Mouse (Mus musculus) cerebellum, postnatal 4 days (tissue): ENCODE measurements around the gene H1foo.

Source experiments
- DNase-seq, 2 experiments: peaks; one replicate each; pipeline ENCODE4 v3.0.0; 2022; ENCODE audit warnings: low spot score in 2 of 2, mixed read lengths in 1 of 2

The H1foo gene

DNA sequence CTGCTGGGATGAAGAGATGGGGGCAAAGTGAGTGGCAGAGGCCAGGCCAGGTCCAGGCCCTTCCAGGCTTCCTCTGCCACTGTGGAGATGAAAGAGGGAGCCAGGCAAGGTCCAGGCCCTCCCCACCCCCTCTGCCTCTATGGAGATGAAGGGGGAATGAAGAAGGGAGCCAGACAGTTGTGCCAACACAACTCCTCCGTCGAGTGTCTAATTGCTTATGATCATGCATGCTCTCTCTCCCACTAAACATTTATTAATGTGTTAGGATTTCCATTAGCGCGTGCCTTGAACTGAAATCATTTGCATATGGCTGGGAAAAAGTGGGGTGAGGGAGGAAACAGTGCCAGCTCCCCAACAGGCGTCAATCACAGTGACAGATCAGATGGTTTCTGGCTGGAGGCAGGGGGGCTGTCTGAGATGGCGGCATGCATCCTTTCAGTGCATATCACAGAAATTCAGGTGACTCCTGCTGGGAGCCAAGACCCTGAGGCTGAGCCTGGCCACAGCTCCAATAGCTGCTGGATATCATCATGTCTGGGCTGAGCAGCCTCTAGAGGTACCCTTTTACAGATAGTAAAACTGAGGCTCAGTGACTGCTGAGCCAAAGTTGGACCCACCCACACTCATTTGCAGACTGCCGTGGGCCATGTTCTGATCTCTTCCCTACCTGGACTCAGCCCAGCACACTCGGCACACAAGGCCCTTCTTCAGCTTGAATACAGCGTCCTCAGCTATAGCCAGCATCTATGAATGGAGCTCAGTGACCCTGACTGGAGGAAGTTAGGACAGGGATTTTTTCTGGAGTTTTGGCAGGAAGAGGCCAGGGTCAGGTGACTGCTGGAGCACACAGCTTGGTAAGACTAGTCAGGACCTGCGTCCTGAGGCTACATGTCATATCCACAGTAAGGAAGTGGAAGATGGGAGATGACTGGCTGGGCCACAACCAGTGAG lies 17.2 kb upstream of the H1foo start:
- no peak for DNase-seq

DNA sequence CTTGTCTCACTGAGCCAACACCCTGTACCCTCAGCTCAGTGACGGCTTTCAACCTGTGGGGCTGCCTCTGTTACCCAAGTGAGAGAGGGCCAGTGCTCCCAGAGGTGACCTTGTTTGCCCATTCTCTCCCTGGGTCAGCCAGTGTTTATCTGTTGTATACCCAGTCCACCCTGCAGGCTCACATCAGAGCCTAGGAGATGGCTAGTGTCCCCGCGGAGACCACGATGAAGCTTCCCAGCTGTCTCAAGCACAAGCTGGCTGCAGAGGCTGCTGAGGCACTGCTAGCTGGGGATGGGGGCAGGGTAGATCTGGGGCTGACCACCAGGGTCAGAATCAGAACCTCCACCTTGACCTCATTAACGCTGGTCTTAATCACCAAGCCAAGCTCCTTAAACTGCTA lies 14.7 kb upstream of the H1foo start:
- DNase-seq = no peak

DNA sequence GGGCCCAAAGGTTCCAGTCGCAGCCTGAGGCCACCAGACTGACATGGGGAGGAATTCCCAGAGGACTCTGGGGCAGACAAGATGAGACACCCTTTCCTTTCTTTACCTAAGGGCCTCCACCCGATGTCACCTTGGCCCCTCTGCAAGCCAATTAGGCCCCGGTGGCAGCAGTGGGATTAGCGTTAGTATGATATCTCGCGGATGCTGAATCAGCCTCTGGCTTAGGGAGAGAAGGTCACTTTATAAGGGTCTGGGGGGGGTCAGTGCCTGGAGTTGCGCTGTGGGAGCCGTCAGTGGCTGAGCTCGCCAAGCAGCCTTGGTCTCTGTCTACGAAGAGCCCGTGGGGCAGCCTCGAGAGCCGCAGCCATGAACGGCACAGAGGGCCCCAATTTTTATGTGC lies 13.1 kb upstream of the H1foo start, which contains the start of gene Rho:
TSS of gene Rho (plus strand) at position 110 of the 400 bp plus-strand sequence.
- no peak for DNase-seq

DNA sequence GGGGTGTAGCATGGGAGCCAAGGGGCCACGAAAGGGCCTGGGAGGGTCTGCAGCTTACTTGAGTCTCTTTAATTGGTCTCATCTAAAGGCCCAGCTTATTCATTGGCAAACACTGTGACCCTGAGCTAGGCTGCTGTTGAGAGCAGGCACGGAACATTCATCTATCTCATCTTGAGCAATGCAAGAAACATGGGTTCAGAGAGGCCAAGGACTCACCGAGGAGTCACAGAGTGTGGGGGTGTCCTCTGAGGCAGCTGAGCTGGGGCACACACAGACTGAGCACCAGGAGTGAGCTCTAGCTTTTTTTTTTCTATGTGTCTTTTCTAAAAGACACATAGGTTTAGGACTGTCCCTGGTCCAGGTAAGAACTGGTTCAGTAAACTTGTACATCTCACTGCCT lies 12.3 kb upstream of the H1foo start:
- no peak for DNase-seq

DNA sequence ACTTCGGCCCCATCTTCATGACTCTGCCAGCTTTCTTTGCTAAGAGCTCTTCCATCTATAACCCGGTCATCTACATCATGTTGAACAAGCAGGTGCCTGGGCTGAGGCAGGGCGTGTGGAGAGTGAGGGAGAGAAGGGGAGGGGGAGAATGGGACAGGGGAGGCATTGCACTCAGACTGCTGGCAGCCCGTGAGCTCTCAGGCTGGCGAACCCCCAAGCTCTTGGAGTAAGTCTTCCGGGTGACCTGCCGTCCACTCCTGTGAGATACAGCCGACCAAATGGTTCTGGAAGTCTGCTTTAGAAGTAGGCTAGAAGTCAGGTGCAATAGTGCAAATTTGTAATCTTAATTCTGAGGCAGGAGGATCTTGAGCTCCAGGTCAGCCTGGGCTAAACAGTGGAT lies 9.2 kb upstream of the H1foo start:
- DNase-seq = no peak

DNA sequence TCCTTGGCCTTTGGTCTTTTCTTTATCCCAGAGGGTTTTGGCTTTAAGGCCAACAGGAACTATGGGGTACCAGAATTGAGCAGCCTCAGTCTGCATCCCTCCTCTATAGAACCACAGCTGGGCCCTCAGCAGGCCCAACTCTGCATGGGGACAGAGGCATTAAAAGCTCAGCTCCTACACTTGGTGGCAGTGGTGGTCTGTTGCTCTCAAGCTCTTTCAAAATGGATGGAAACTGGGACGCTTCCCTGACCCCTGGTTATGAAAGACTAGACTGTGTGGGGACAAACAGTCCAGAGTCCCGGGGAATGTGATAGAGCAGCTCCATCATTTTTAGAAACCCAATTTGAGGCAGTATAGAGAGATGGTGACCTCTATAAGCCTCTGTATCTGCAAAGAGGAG lies 6.7 kb upstream of the H1foo start:
- no peak for DNase-seq

DNA sequence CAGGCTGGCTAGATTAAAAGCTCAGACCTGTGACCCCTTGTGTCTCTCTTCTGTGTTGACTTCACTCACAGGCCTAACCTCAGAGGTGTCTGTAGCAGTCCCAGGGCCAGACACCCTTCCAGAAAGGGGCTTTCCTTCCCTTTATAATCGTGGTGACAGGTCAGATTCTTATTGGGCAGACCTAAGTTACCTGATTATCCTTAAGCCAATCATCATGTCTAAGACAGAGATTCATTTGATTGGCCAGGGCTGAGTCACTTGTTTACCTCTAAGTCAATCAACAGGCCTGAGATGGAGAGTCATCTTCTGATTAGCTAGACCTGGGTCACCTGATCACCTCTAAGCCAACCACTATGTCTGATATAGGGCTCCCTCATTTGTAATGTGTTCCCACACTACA lies 5.9 kb upstream of the H1foo start:
- DNase-seq = no peak

DNA sequence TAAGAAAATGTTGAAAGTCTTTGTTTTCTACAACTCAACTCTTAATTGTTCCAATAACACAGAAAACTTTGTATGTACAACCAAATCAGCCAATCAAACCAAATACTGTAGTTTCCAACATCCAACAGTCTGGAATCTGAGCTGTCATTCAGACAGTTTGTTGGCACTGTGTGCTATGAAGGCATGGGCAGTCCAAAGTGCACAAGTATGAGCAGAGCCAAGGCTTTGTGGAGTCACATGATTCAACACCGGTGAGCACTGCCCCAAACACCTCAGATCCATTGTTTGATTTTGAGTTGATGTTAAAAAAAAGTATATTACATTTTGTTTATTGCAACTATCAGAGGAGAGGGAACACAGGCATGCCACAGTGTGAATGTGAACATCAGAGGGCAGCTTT lies 4.1 kb upstream of the H1foo start:
- DNase-seq = no peak

DNA sequence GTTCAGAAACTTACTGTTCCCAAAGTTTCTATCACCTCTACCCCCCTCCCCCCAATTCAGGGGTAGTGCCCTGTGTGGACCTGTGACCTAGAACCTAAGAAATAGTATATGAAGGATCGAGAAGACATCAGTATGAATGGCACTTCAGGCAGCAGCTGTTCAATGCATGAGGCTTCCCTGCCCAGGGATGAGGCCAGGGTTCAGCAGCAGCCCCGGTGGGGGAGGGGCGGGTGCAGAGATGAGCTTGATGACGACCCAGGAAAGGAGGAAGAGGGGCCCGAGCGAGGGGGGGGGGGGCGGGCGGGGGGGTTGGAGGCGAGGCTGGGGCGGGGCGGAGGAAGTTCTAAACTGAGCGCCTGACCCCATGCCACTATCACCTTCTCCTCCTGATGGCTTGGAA lies 3.6 kb upstream of the H1foo start:
- no peak for DNase-seq

DNA sequence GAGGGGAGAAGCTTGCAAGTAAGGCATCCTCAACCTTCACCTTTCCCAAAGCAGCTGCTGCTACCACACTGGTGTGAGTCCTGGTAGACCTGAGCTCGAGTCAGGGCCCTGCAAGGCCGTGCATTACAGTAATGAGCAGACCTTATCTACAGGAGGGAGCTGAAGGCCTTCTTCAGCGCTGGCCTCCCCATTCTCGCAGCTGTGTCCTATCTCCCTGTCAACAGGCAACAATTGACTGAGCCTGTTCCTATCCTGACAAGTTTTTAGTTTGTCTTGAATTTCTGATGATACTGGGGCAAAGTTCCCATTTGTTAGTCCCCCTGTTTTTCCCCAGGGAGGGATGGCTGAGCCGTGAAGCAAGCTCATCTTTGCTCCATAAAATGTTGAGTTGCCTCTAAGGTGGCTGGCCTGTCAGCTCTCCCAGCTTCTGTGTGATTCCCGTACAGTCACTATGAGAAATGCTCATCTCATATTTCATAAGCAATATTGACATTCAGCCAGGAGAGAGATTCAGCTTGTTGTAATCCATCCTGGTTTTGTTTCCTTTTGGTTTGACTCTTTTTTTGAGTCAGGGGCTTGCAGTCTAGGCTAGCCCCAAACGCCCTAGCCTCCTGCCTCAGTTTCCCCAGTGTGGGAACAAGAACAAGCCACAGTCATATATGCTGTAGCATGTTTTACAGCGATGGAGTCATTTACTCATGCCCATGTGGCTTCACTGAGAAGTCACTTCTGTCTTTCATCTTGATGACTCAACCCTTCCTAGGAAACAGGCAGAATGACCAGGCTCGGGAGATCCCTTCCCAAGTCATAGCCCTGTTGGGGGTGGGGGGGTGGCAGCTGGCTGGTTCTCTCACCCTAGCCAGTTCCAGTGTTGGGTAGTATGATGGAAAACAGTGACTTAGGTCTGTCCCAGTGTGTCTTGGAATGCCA lies 975 bp upstream of the H1foo start:
- DNase-seq = no peak

DNA sequence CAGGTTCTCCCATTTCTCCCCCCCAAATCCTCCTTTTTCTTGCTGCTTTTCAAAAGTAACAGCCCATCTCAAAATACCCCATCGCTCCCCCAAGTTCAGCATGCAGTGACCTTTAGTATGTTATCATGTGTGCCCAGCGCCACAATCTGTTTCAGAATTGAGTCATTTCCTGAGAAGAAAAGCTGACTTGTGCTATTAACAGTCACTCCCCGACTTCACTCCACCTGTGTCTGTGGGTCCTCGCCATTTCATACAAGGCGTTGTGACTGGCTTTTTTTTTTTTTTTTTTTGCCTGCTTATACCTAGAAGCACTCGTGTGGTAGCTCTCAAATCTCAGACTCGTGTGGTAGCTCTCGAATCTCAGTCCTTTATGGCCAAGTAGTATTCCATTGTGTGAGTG lies 895 bp downstream of the H1foo start:
- no peak for DNase-seq

DNA sequence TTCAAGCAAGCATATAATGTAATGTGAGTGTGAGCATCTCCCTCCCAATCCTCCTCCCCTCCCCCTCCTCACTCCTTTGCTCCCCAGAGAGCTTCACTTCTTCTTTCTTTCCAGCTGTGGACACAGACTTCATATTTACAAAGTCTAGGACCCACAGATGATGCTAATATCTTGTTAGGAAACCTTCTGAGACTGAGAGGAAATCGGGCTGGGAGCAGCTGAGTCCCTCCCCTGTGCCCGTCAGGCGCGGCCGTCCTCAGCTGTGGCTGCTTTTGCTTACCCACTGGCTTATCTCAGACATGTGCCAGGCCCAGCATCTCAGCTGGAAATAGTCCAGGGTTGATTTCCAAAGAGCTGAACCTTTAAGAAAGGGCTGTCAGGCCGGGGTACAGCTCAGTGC lies 1.7 kb downstream of the H1foo start:
- no peak for DNase-seq

DNA sequence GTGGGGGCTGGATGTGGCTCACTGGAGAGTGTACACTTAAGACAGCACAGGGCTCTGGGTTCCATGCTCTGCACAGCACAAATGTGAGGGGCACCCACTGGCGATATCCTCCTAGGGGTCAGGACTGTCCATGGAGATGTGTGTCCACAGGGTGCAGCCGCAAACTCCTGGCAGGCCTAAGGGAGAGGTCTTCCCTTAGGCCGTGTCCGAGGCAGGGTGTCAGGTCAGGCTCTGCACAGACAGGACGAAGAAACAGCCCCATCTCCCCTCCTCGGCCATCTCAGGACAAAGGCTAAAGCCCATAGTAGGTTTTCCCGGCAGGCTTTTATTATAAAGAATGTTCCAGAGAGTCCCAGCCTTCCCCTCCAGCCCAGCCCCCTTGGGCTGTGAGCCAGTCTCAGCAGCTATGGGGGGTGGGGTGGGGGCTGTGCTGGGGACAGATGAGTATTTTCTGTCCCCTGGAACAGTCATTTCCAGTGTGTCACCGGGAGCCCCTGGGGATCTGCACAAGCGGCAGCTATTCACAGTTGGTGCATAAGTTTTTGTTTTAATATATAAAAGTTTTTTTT lies 9.9 kb downstream of the H1foo start:
- DNase-seq = no peak

DNA sequence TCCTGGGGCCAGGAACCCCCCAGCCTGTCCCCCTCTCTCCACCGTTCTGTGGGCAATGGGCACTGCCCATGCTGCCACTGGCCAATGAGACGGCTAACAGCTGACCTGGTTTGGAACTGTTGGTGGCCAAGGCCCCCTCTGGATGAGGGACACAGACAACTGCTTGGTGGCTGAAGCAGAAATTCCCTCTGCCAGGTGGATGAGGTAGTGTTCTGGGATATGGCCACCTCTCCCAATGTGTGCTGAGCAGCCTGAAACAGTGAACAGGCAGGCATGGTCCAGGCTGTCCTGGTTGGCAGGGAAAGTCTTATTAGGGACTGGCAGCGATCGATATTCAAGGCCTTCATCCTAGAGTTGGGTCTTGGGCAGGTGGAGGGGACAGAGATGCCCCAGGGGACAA lies 10.4 kb downstream of the H1foo start:
- no peak for DNase-seq

DNA sequence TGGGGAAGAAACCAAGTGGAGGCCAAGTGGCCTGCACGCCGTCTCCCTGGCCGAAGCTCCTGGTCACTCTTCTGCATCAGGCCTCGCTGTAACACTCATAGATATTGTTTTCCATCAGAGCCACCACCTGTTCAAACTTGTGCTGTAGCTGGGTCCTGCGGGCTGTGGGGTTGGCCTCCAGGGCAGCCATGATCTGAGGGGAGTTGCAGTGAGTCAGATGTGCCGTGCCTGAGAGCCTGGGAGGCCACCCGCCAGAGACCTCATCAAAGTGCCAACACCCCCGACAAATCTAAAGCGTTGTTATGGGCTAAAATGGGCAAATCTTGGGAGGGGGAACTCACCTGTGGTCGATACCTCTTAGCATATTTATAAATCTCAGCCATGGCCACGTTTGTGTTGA lies 10.9 kb downstream of the H1foo start:
- DNase-seq = no peak

DNA sequence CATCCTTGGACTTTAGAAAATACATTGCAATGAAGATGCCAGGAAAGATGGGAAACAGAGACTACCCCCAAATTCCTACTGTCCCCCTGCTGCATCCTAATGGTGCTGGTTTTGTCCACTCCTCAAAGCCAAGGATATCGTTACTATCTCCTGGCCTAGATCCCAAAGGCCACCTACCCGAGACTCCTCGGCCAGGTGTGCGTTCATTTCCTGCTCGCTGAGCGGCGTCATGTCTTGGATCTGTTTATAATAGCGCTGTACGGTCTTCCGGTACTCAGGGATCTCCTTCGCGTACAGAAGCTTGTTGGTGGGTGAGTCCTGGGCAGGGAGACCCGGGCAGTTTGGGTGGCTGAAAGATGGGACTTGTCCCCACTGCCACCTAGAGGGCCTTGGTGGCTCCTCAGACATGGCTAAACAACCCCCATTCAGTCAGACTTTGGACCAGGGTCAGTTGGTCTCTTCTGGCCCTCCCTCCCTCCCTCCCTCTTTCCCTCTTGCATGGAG lies 11.7 kb downstream of the H1foo start:
- no peak for DNase-seq

DNA sequence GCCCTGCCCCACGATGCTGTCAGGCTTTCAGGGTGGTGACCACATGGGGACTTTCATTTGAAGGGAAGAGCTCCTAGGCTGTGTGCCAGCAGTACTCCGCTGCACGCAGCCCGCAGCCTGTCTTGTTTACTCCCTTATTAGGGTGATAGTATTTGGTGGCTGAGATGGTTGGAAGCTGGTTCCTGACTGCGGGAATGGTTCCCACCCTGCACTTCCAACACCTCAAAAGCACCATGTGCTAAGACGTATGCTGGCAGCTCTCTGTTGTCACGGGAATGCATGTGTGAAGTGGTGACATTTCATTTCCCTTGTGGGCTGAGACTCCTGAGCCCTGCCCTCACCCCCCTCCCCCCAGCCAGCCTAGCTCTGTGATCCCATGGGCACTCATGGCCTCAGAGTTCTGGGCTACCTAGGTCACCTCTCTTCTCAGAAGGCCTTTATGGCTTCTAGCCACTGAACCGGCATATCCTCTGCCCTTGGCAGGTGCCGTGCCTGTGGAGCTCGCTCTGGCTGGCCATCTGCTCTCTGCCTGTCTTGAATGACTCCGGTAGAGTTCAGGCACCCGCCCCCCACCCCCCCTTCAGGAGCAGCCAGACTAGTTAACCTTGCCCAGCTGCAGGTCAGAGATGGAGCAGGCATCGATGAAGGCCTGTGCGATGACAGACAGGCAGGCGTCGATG lies 12.3 kb downstream of the H1foo start:
- peak in 1 of 2 experiments; percentile 34 for DNase-seq

DNA sequence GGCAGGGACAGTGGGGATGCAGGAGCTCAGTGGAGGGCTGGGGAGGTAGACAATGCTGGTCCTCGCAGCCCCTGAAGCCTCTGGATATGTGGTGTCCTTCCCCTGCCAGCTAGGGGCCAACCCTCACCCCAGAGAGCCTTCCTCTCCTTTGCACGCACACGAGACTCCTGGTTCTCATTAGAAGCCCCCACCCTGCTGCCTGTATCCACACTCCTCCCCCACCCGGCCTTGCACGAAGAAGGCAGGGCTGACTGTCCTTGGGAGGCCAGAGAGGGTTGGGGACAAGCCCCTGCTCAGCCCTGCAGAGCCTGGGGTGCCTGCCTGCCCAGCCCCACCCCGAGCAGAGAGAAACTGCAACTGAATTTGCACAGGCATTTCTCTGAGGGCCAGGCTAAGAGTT lies 12.9 kb downstream of the H1foo start:
- no peak for DNase-seq

DNA sequence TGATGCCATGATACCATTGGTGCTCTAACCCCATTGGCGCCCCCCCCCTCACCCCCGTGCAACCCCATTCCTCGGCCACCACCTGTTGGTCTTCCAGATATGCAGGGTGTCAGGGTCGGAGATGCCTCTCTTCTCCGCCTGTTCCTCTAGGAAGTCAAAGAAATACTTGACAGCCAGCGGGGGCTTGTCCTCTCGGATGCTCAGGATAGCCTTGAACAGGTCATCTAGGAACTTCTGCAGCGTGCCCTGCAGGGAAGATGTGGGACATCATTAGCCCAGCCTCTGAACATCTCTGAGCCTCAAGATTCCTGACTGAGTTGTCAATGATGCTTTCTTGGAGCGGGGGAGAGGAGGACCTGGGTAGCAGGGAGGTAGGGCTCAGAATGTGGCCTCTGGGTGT lies 13.7 kb downstream of the H1foo start:
- no peak for DNase-seq

DNA sequence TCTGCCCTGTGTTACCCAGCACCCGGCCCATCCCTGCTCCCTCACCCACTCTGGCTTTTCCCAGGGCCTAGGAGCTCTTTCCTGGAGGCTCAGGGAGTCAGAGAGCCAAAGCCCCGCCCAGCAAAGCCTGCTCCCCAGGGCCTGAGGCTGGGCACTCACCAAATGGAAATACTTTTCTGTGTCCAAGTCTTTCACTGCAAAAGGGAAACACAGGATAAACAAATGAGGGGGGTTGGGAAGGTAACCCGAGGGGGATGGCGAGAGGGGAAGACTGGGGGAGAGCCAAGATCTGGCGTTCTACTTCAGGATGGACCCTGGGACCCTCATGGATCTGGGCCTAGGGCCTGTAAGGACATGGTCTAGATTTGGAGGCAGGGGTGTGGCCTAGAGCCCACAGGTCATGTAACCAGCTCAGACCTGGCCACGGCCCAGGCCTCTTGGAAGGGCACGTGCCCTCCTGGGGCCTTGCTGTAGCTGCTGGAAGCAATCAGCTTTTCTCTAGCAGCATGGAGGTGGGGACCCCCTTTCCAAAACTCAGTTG lies 14.5 kb downstream of the H1foo start:
- DNase-seq = no peak

DNA sequence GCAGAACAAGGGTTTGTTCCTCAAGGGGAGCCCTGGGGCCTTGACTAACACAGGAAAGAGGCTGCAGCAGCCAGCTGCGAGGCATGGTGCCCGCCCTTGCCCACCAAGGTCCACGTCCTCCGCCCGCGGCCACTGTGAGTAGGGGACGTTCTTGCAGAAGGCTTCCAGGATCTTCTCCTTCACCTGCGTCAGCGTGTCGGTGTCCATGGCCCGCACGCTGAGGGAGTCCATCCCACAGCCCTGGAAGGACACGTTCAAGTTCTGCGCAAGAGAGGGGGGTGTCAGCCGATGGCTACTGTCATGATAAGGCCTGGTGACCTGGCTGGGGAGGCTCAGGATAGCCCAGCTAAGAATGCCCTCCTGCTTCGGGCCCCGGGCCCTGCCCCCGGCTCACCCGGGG lies 15.6 kb downstream of the H1foo start:
- DNase-seq = no peak
